Mouse (Mus musculus) hindbrain, postnatal 0 days (tissue): ENCODE measurements around the gene Prpf6. TPM values are rescaled to one million over a fixed set of nuclear protein-coding genes. Genes with fewer than 3 reads are reported as not detected.
A peak's percentile ranks its signal among the peaks of the same experiment; 100 is the strongest.

Source experiments
- ATAC-seq: fragments of 200-750 bp; cut with Nextera tagmentation; 2 replicates; pipeline ENCODE4 v1.8.0; 2017; ENCODE audit warnings: mild to moderate bottlenecking, moderate TSS enrichment, moderate library complexity
- DNase-seq: peaks from one replicate; pipeline ENCODE4 v3.0.0-alpha.2; 2015; ENCODE audit warnings: low spot score
- H3K27ac ChIP-seq: fragments of 300-500 bp; sonication (generic); 2 replicates; pipeline ENCODE4 v1.5.1; 2014; ENCODE audit warnings: mild to moderate bottlenecking
- H3K27me3 ChIP-seq: fragments of 300-500 bp; sonication (generic); 2 replicates; pipeline ENCODE4 v1.6.1; 2014; ENCODE audit warnings: low read length, mixed read lengths; ENCODE audit not compliant: insufficient read depth
- H3K36me3 ChIP-seq: fragments of 300-500 bp; sonication (generic); 2 replicates; pipeline ENCODE4 v1.6.1; 2014; ENCODE audit warnings: low read length, mixed read lengths; ENCODE audit not compliant: insufficient read depth
- H3K4me1 ChIP-seq: fragments of 300-500 bp; sonication (generic); 2 replicates; pipeline ENCODE4 v1.6.1; 2014; ENCODE audit warnings: antibody characterized with exemption, low read length, mixed read lengths; ENCODE audit not compliant: insufficient read depth
- H3K4me2 ChIP-seq: fragments of 300-500 bp; sonication (generic); 2 replicates; pipeline ENCODE4 v1.6.1; 2014; ENCODE audit warnings: low read depth, mild to moderate bottlenecking, low read length, moderate library complexity, mixed read lengths
- H3K4me3 ChIP-seq: fragments of 300-500 bp; sonication (generic); 2 replicates; pipeline ENCODE4 v1.5.1; 2014; ENCODE audit warnings: low read length
- H3K9ac ChIP-seq: fragments of 300-500 bp; sonication (generic); replicated peaks from 2 replicates; pipeline ENCODE4 v1.6.1; 2014; ENCODE audit warnings: mild to moderate bottlenecking, low read length, moderate library complexity, mixed read lengths
- H3K9me3 ChIP-seq: fragments of 300-500 bp; sonication (generic); 2 replicates; pipeline ENCODE4 v1.6.1; 2016; ENCODE audit warnings: low read length, mixed read lengths
- CTCF ChIP-seq: IDR thresholded peaks from 2 replicates; pipeline ENCODE4 v1.5.1; 2016; ENCODE audit warnings: antibody characterized with exemption, control low read depth, low read depth
- WGBS: fragments of 180-500 bp; shearing (Covaris S2); extraction: QIAGEN DNeasy Blood & Tissue Kit; methylation state at CpG from one replicate; pipeline ENCODE4 v1.1.7; 2014; 5-methylcytosine and 5-hydroxymethylcytosine counted together
- polyA plus RNA-seq: library from polyadenylated mRNA; unstranded; fragments of >200 nt; fragmentation: Nextera tagmentation; extraction: Ambion mirVana; gene quantifications from 2 replicates; pipeline ENCODE4 v1.2.1, GENCODE M21; 2015
- total RNA-seq: library from RNA; depleted of rRNA; stranded (reverse); fragments of >200 nt; gene quantifications from 2 replicates; pipeline ENCODE4 v1.2.3, GENCODE M21; 2014

Prpf6 gene
- total and polyA plus RNA-seq, 2 experiments from 2014 or later: 32.3 to 39.8 TPM

- peak within 1 kb of the TSS; percentile 63 for H3K4me3 ChIP-seq
- no peaks in the 10 kb centered on the region for H3K9me3 ChIP-seq
- no peaks in the 10 kb centered on the region for H3K36me3 ChIP-seq
- WGBS: under 1% methylated on average over 60 of the region's 69 CpGs
- H3K27me3 ChIP-seq: no peaks in the 10 kb centered on the region
- H3K27ac ChIP-seq: peak within 1 kb of the TSS; percentile 86
- peak; percentile 44; the same call in 1 of the 2 replicates for TF ChIP-seq CTCF
- ATAC-seq: peak; percentile 61
- peak within 1 kb of the TSS; percentile 89 for H3K9ac ChIP-seq
- peak within 1 kb of the TSS; percentile 99 for H3K4me2 ChIP-seq
- DNase-seq: peak; percentile 85
- peaks cover 19% of the 10 kb centered on the region for H3K4me1 ChIP-seq
Measured at GRCm38 (mm10) chr2:181679951-181680715, 88.5 kb downstream of the Prpf6 start, which contains the start of gene Tcea2. Gene Tcea2 (plus strand): TSS chr2:181680310.

GRCm38 (mm10) chr2:181680716-181681117 is 89.0 kb downstream of the Prpf6 start:
- 13% methylated on average over 7 of the region's 7 CpGs for WGBS
- DNase-seq: no peak
- Histone ChIP-seq H3K36me3 (peaks cover under 1% of the 10 kb centered on the region; the same call in 1 of the 2 replicates), H3K4me2 (peak overlapping the region; percentile 99), H3K27ac (peak overlapping the region; percentile 86), H3K9me3 (no peaks in the 10 kb centered on the region), H3K4me1 (peaks cover 14% of the 10 kb centered on the region), H3K27me3 (no peaks in the 10 kb centered on the region), H3K9ac (peak overlapping the region; percentile 89), H3K4me3 (peak overlapping the region; percentile 63)
- peak; percentile 13; the same call in 1 of the 2 replicates for ATAC-seq
- no peak for TF ChIP-seq CTCF

GRCm38 (mm10) chr2:181681978-181682377 is 90.3 kb downstream of the Prpf6 start:
- peaks cover 13% of the 10 kb centered on the region; the same call in 1 of the 2 replicates for H3K36me3 ChIP-seq
- no peak for TF ChIP-seq CTCF

GRCm38 (mm10) chr2:181683381-181683780 is 91.7 kb downstream of the Prpf6 start:
- H3K9ac ChIP-seq: no peak overlapping the region
- no peaks in the 10 kb centered on the region for H3K27me3 ChIP-seq
- H3K4me2 ChIP-seq: no peak overlapping the region
- DNase-seq (no peak), ATAC-seq (no peak)
- H3K36me3 ChIP-seq: peaks cover 27% of the 10 kb centered on the region
- no peak overlapping the region for H3K27ac ChIP-seq
- peak; percentile 39 for TF ChIP-seq CTCF
- no peaks in the 10 kb centered on the region for H3K4me1 ChIP-seq
- no peak overlapping the region for H3K4me3 ChIP-seq
- 66% methylated on average over 4 of the region's 4 CpGs for WGBS
- H3K9me3 ChIP-seq: no peaks in the 10 kb centered on the region

More at GRCm38 (mm10) chr2:181681978-181682377, 90.3 kb downstream of the Prpf6 start:
- Histone ChIP-seq H3K27ac (no peak overlapping the region), H3K9ac (no peak overlapping the region), H3K4me2 (no peak overlapping the region; the same call in 1 of the 2 replicates), H3K4me3 (no peak overlapping the region), H3K4me1 (0 out of 2 replicates have a peak, but pooled peaks cover 2% of the 10 kb centered on the region), H3K9me3 (no peaks in the 10 kb centered on the region), H3K27me3 (no peaks in the 10 kb centered on the region)
- DNase-seq: no peak
- ATAC-seq: no peak
- 93% methylated on average over 1 of the region's 1 CpGs for WGBS

- Histone ChIP-seq H3K4me3 (no peak overlapping the region), H3K9me3 (no peaks in the 10 kb centered on the region), H3K9ac (no peak overlapping the region), H3K36me3 (peaks cover 38% of the 10 kb centered on the region), H3K27ac (no peak overlapping the region), H3K4me2 (no peak overlapping the region), H3K4me1 (no peaks in the 10 kb centered on the region), H3K27me3 (no peaks in the 10 kb centered on the region)
- TF ChIP-seq CTCF: no peak
- DNase-seq: no peak
- no peak for ATAC-seq
- 74% methylated on average over 1 of the region's 1 CpGs for WGBS
Measured at GRCm38 (mm10) chr2:181684713-181685112, 93.0 kb downstream of the Prpf6 start.

- Histone ChIP-seq H3K9me3 (no peaks in the 10 kb centered on the region), H3K27me3 (no peaks in the 10 kb centered on the region), H3K4me1 (no peaks in the 10 kb centered on the region), H3K27ac (no peak overlapping the region), H3K36me3 (peaks cover 39% of the 10 kb centered on the region), H3K9ac (no peak overlapping the region), H3K4me3 (no peak overlapping the region), H3K4me2 (no peak overlapping the region)
- no peak for DNase-seq
- no peak for ATAC-seq
- WGBS: 97% methylated on average over 4 of the region's 4 CpGs
- no peak for TF ChIP-seq CTCF
Measured at GRCm38 (mm10) chr2:181685686-181686085, 94.0 kb downstream of the Prpf6 start.

GRCm38 (mm10) chr2:181687586-181687985 is 95.9 kb downstream of the Prpf6 start:
- Histone ChIP-seq H3K27ac (no peak overlapping the region), H3K4me3 (no peak overlapping the region), H3K36me3 (peaks cover 39% of the 10 kb centered on the region), H3K9me3 (no peaks in the 10 kb centered on the region), H3K4me2 (no peak overlapping the region), H3K27me3 (no peaks in the 10 kb centered on the region), H3K9ac (no peak overlapping the region), H3K4me1 (no peaks in the 10 kb centered on the region)
- no peak for TF ChIP-seq CTCF
- WGBS: 93% methylated on average over 8 of the region's 8 CpGs
- ATAC-seq (no peak), DNase-seq (no peak)
